Mouse (Mus musculus) Patski (cell line): ENCODE data around the gene Gpc6. TPM values are rescaled to one million over a fixed set of nuclear protein-coding genes. Genes with fewer than 3 reads are reported as not detected.

Experiments used
- ATAC-seq: fragments of 100-300 bp; one replicate; pipeline ENCODE4 v1.8.0; 2021
- CTCF ChIA-PET: fragments of 350-600 bp; sonication (Branson Sonifier 250); formaldehyde crosslinking; loops from one replicate; lab custom pipeline; 2022; ENCODE audit warnings: inconsistent platforms; lab: Charles Lee
- POLR2A ChIA-PET: fragments of 350-600 bp; sonication (Branson Sonifier 250); formaldehyde crosslinking; loops from one replicate; lab custom pipeline; 2022; ENCODE audit warnings: antibody characterized with exemption, inconsistent platforms; lab: Charles Lee
- DNase-seq: peaks from one replicate; pipeline ENCODE4 v3.0.0-alpha.2; 2011; ENCODE audit warnings: low read depth, low spot score
- H3K27me3 ChIP-seq: fragments of 371-371 bp; one replicate; pipeline ENCODE4 v1.5.1; 2021
- CTCF ChIP-seq: fragments of 100-300 bp; IDR thresholded peaks from one replicate; pipeline ENCODE4 v1.5.1; 2021
- in situ Hi-C: fragments of 300-500 bp; cut with MboI; formaldehyde crosslinking; loops from 3 replicates; pipeline ENCODE4 v1.11.1; 2018; ENCODE audit warnings: low pct_unique_long_range_greater_than_20kb, mixed read lengths
- polyA plus RNA-seq: library from polyadenylated mRNA; unstranded; gene quantifications from one replicate; pipeline ENCODE4 v1.2.3, GENCODE M21; 2021

The Gpc6 gene
- polyA plus RNA-seq, 1 experiment from 2014 or later, result 56.6 TPM

DNA sequence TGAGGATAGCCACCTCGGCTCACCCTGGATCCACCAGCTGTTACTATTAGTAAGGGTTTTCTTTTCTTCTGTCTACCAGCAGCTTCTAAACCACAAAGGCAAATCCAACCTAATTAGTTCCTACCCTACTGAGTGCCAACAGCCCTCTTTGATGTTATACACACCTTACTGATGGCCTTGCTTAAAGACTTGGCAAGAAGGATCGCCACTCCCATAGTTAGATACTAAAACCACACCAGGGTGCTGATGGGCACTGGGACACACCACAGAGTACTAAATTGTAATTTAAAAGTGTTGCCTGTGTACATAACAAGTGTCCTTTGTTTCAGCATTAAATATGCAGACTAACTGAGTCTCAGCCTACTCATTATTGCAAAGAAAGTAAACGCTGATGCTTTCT lies 912.6 kb downstream of the Gpc6 start:
- TF ChIP-seq CTCF, result no peak
- ChIA-PET CTCF (no interaction called here), POLR2A (no interaction called here)
- ATAC-seq (no peak), DNase-seq (no peak)
- no peaks in the 10 kb centered on the region for H3K27me3 ChIP-seq
- in situ Hi-C loops, result no loop called here

DNA sequence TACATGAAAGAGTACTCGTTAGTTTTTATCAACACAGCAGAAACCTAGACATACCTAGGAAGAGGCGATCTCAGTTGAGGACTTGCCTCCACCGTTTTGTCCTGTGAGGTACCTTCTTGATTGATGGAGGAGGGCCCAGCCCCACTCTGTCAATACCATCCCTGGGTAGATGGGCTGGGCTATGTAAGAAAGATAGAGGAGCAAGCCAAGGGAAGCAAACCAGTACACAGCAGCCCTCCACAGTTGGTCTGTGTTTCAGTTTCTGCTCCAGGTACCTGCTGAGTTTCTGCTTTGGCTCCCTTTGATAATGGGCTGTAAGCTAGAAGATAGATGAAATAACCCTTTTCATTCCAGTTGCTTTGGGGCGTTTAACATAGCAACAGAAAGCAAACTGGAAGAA lies 916.1 kb downstream of the Gpc6 start:
- TF ChIP-seq CTCF, result no peak
- POLR2A ChIA-PET, result interaction anchor here (1.1 kb wide), 1 partner anchor 11 kb away, joined by 3 read pairs; no protein-coding TSS in a partner anchor
- ATAC-seq (no peak), DNase-seq (no peak)
- H3K27me3 ChIP-seq, result no peaks in the 10 kb centered on the region
- in situ Hi-C loops, result loop anchor here (10.0 kb wide), 1 partner anchor 316 kb away; no protein-coding TSS in a partner anchor
- CTCF ChIA-PET, result interaction anchor here (1.4 kb wide), 1 partner anchor 9 kb away, joined by 4 read pairs; no protein-coding TSS in a partner anchor

DNA sequence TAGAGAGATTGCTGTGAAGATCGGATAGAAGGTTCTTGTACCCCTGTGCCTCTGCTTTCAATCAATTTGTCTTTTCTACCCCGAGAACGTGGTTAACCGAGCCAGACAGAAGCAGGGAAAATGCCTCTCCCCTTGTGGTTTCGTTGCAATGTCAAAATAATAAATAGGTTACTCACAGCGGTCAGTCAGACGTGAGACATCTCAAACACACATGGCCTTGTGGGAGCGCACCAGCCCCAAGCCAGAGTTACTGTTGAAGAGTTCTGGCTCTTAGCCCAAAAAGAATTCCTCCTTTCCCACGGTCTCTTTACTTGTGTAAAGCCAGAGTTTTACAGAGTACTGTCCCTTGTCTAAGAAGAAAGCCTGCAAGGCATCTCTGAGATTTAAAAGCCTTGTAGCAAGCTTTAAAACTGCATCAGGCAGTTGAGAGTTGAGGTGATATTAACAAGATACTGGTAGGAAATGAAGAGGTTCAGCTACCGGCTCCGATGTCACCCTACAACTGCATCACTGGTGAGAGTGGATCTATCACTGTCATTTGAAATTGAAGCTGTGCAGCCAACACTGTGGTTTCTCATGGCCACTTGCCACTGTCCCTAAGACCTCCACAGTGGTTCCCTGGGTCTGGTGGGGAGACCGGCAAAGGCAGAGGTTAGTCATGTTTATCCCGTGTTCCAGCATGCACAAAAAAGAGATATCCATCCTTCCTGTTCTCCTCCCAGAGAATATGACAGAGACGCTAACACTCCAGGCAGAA lies 916.9 kb downstream of the Gpc6 start:
- CTCF ChIA-PET, result no interaction called here
- ATAC-seq, result peak; percentile 95
- POLR2A ChIA-PET, result interaction anchor here (0.6 to 1.1 kb wide), 2 partner anchors 10 to 13 kb away, joined by 3 read pairs; no protein-coding TSS in a partner anchor
- TF ChIP-seq CTCF, result peak; percentile 11
- in situ Hi-C loops, result loop anchor here (10.0 kb wide), 1 partner anchor 317 kb away; no protein-coding TSS in a partner anchor
- H3K27me3 ChIP-seq, result no peaks in the 10 kb centered on the region
- DNase-seq, result peak; percentile 84

DNA sequence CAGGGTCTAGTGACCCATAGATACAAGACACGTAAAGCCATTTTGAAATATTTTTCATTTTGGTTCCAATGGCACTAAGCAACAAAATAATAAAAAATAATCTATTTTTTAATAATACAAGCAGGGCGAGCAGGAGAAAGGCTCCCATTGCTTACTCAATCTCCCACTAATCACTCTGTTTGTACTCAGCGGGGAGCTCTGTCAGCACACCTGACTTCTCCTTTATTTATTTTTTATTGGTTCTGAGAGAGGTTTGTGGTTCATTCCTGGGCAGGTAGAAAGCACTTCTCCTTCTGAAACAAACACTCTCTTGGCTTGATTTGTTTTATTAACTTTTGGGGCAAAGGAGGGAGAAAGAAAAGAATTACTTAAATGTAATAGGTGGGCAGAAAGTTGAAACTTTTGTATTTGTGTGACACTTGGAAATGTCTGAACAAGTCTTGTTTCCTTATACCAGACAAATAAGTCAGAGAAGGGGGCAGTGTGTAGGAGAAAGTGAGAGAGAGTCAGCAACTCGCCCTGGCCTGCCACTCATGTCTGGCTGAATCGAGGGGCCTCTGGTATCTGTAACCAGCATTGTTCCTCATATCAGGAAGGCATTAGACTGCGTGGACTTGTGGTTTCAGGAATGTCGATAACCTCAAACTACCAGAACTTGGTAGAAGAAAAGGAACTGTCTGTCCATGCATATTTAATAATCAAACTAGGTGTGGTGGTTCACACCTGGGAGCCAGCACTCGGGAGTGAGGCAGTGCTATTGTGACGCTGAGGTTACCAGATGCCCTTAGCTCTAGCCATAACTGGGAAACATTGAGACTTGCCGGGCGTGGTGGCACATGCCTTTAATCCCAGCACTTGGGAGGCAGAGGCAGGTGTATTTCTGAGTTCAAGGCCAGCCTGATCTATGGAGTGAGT lies 924.7 kb downstream of the Gpc6 start:
- POLR2A ChIA-PET, result no interaction called here
- in situ Hi-C loops, result loop anchor here (10.0 kb wide), 1 partner anchor 325 kb away; no protein-coding TSS in a partner anchor
- DNase-seq (no peak), ATAC-seq (no peak)
- no peak for TF ChIP-seq CTCF
- CTCF ChIA-PET, result no interaction called here
- H3K27me3 ChIP-seq, result no peaks in the 10 kb centered on the region

DNA sequence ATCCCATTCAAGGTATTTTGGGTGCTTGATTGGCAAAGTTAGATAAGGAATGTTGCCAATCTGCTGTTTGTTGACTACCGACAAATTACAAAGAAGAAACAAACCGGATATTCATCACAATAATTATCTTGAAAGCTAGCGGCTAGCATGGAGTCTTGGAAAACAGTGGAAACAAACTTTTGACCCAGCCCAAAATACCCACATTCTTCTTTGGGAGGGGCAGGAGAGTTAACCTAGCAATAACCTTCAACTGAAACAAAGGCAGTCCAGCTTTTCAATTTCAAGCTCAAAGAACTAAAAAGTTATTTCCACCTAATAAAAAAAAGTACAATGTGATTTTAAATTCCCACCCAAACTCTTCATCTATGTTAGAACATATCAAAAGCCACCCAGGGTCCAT lies 927.2 kb downstream of the Gpc6 start:
- in situ Hi-C loops, result no loop called here
- no peak for DNase-seq
- ChIA-PET CTCF (no interaction called here), POLR2A (interaction anchor here (0.8 kb wide), 1 partner anchor 11 kb away, joined by 3 read pairs; no protein-coding TSS in a partner anchor)
- ATAC-seq, result no peak
- no peak for TF ChIP-seq CTCF
- H3K27me3 ChIP-seq, result no peaks in the 10 kb centered on the region

DNA sequence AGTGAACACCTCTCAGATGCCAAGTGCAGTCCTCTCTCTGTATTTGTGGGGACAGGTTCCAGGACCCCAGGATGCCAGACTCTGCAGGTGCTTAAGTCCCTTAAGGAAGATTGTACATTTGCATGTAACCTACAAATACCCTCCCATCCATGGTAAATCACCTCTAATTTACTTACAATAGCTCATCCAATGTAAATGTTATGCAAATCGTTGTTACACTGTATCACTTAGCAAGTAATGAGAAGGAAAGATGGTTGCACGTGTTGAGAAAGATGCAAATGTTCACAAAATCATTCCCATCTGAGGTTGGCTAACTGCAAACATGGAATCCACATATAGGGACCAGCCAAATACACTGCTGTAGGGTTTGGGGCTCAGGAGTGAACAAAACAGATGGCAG lies 927.7 kb downstream of the Gpc6 start:
- H3K27me3 ChIP-seq, result no peaks in the 10 kb centered on the region
- POLR2A ChIA-PET, result no interaction called here
- TF ChIP-seq CTCF, result no peak
- CTCF ChIA-PET, result no interaction called here
- ATAC-seq, result no peak
- in situ Hi-C loops, result no loop called here
- DNase-seq, result no peak

GRCm38 (mm10) chr14:117854498-117854897 lies 929.4 kb downstream of the Gpc6 start:
- no peaks in the 10 kb centered on the region for H3K27me3 ChIP-seq
- no peak for TF ChIP-seq CTCF
- DNase-seq, result no peak
- ChIA-PET CTCF (interaction anchor here (0.8 kb wide), 1 partner anchor 41 kb away, joined by 3 read pairs; no protein-coding TSS in a partner anchor), POLR2A (no interaction called here)
- in situ Hi-C loops, result no loop called here
- ATAC-seq, result no peak

GRCm38 (mm10) chr14:117871268-117871667 lies 946.2 kb downstream of the Gpc6 start:
- DNase-seq (no peak), ATAC-seq (no peak)
- POLR2A ChIA-PET, result no interaction called here
- in situ Hi-C loops, result no loop called here
- CTCF ChIA-PET, result no interaction called here
- H3K27me3 ChIP-seq, result no peaks in the 10 kb centered on the region
- no peak for TF ChIP-seq CTCF

GRCm38 (mm10) chr14:117879313-117879712 lies 954.2 kb downstream of the Gpc6 start:
- POLR2A ChIA-PET, result no interaction called here
- no peaks in the 10 kb centered on the region for H3K27me3 ChIP-seq
- CTCF ChIA-PET, result no interaction called here
- TF ChIP-seq CTCF, result peak; percentile 36
- in situ Hi-C loops, result no loop called here
- no peak for ATAC-seq
- DNase-seq, result no peak

- CTCF ChIA-PET, result interaction anchor here (1.1 to 2.3 kb wide), 3 partner anchors 9 to 957 kb away, joined by 3 to 6 read pairs (median 3); no protein-coding TSS in a partner anchor
- no peak for DNase-seq
- no peak for TF ChIP-seq CTCF
- no peak for ATAC-seq
- H3K27me3 ChIP-seq, result no peaks in the 10 kb centered on the region
- POLR2A ChIA-PET, result no interaction called here
- in situ Hi-C loops, result no loop called here
Observed at GRCm38 (mm10) chr14:117881112-117881511, 956.0 kb downstream of the Gpc6 start.
